Mouse (Mus musculus) monocyte, adult 5-6 weeks (primary cell): Measurements from ENCODE around the gene Cnpy1. TPM values are rescaled to one million over a fixed set of nuclear protein-coding genes. Genes with fewer than 3 reads are reported as not detected.

Source experiments
- ATAC-seq: fragments of 153-309, 156-312 bp; replicated peaks from 2 replicates; pipeline ENCODE4 v1.8.0; 2017; ENCODE audit warnings: mild to moderate bottlenecking; ENCODE audit not compliant: low TSS enrichment, insufficient number of reproducible peaks, severe bottlenecking, poor library complexity, low FRiP score
- total RNA-seq: library from RNA; stranded (forward); fragments of 200-1000, 200-491, 200-594 nt; gene quantifications from 3 replicates; pipeline ENCODE4 v1.2.3, GENCODE M21; 2017

The Cnpy1 gene
- total RNA-seq, 1 experiment from 2014 or later = not detected

- ATAC-seq = no peak
Measured at GRCm38 (mm10) chr5:28170081-28170480, 75.5 kb downstream of the Cnpy1 start.

GRCm38 (mm10) chr5:28169166-28169801, 76.3 kb downstream of the Cnpy1 start:
- no peak for ATAC-seq

- no peak for ATAC-seq
Measured at GRCm38 (mm10) chr5:28168253-28169165, 77.1 kb downstream of the Cnpy1 start.

- ATAC-seq = no peak
Measured at GRCm38 (mm10) chr5:28167611-28168252, 77.9 kb downstream of the Cnpy1 start.

GRCm38 (mm10) chr5:28166256-28167231, 79.1 kb downstream of the Cnpy1 start:
- ATAC-seq = no peak

- no peak for ATAC-seq
Measured at GRCm38 (mm10) chr5:28165358-28166255, 80.0 kb downstream of the Cnpy1 start, which contains the start of gene En2. Gene En2, plus strand, starts transcription at chr5:28165694.

GRCm38 (mm10) chr5:28163926-28164325, 81.7 kb downstream of the Cnpy1 start:
- no peak for ATAC-seq

GRCm38 (mm10) chr5:28161938-28162402, 83.6 kb downstream of the Cnpy1 start:
- ATAC-seq = no peak

- no peak for ATAC-seq
Measured at GRCm38 (mm10) chr5:28161383-28161937, 84.1 kb downstream of the Cnpy1 start.

GRCm38 (mm10) chr5:28159891-28160470, 85.6 kb downstream of the Cnpy1 start:
- no peak for ATAC-seq

- no peak for ATAC-seq
Measured at GRCm38 (mm10) chr5:28159072-28159458, 86.5 kb downstream of the Cnpy1 start.

- ATAC-seq = no peak
Measured at GRCm38 (mm10) chr5:28158308-28159071, 87.1 kb downstream of the Cnpy1 start.

GRCm38 (mm10) chr5:28157781-28158180, 87.8 kb downstream of the Cnpy1 start:
- no peak for ATAC-seq

- no peak for ATAC-seq
Measured at GRCm38 (mm10) chr5:28157044-28157730, 88.4 kb downstream of the Cnpy1 start.
